ENCODE assay signal across 18 mouse cellular contexts in the genomic region with DNA sequence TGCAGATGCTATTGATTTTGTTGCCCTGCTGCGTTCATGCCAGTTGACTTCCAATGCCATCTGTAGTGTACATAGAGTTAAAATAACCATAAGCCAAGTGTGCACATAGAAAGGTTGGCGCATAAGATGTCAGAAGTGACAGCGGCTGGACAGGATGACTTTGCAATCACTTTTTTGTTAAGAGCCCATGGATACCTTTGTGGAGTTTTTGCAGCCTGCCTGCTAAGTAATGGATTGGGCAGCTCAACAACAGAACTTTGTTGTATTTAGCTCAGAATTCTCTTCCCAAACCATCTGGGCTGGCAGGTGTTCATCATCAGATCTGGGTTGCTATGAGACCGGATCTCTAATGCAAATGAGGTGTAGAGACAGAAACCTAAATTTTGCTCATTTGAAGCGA.
A peak's percentile ranks its signal among the peaks of the same experiment; 100 is the strongest.
DNase-seq lines count a peak whose midpoint lies in the region; ATAC-seq lines count a peak whose summit lies in the region.
"Had no signal": no experiment of that assay in that cellular context is flagged by ENCODE, and none has a peak within 500 bp of the region (broad histone marks: within the 10 kb centered on the region; RNA-seq: fewer than 3 reads in every experiment).

No protein-coding gene starts in this region.

- 82% methylated on average over 5 of the region's 5 CpGs for WGBS in midbrain, embryonic 14.5 days
- WGBS in midbrain, embryonic 13.5 days, result 87% methylated on average over 5 of the region's 5 CpGs
- WGBS in liver, embryonic 12.5 days (ENCODE audit: insufficient replicate concordance), result 76% methylated on average over 5 of the region's 5 CpGs

- no peaks in the 10 kb centered on the region for H3K4me1 ChIP-seq in midbrain, embryonic 14.5 days (ENCODE audit: control insufficient read depth, insufficient read depth, low read length)
- H3K4me1 ChIP-seq in midbrain, embryonic 13.5 days (replicated peaks), result no peaks in the 10 kb centered on the region
- no peaks in the 10 kb centered on the region for H3K4me1 ChIP-seq in liver, embryonic 12.5 days
- H3K4me1 ChIP-seq: embryonic facial prominence, embryonic 13.5 days; heart, embryonic 15.5 days; liver, embryonic 15.5 days had no signal

- no peaks in the 10 kb centered on the region for H3K36me3 ChIP-seq in midbrain, embryonic 14.5 days (ENCODE audit: control insufficient read depth, insufficient read depth, low read length)
- H3K36me3 ChIP-seq in midbrain, embryonic 13.5 days, result no peaks in the 10 kb centered on the region
- no peaks in the 10 kb centered on the region for H3K36me3 ChIP-seq in liver, embryonic 12.5 days
- H3K36me3 ChIP-seq: embryonic facial prominence, embryonic 13.5 days; heart, embryonic 15.5 days; liver, embryonic 15.5 days had no signal

- H3K27ac ChIP-seq in midbrain, embryonic 14.5 days (replicated peaks; ENCODE audit: low read depth, low read length), result no peak overlapping the region
- H3K27ac ChIP-seq in midbrain, embryonic 13.5 days, result no peak overlapping the region
- no peak overlapping the region for H3K27ac ChIP-seq in liver, embryonic 12.5 days
- H3K27ac ChIP-seq: embryonic facial prominence, embryonic 13.5 days; heart, embryonic 15.5 days; liver, embryonic 15.5 days; macrophage had no signal

- no peak for ATAC-seq in midbrain, embryonic 14.5 days (ENCODE audit: low FRiP score, low TSS enrichment)
- ATAC-seq in midbrain, embryonic 13.5 days, result no peak
- no peak for ATAC-seq in liver, embryonic 12.5 days
- ATAC-seq: inflammation-experienced regulatory T-cells, adult 6 months; Patski had no signal

- H3K4me3 ChIP-seq in midbrain, embryonic 14.5 days (replicated peaks; ENCODE audit: low read depth, low read length), result no peak overlapping the region
- H3K4me3 ChIP-seq in midbrain, embryonic 13.5 days (replicated peaks), result no peak overlapping the region
- H3K4me3 ChIP-seq in liver, embryonic 12.5 days, result no peak overlapping the region
- H3K4me3 ChIP-seq: embryonic facial prominence, embryonic 13.5 days; heart, embryonic 15.5 days; liver, embryonic 15.5 days had no signal

- DNase-seq in midbrain, embryonic 14.5 days, result peak; percentile 18
- peak; percentile 74 to 91 for DNase-seq in layer of hippocampus, adult 18-20 months (ENCODE audit: low spot score in 2 of 2)
- peak; percentile 26 to 74 for DNase-seq in left cerebral cortex, adult 9 months (ENCODE audit: low spot score in 2 of 2)
- DNase-seq in telencephalon, adult 2 months (ENCODE audit: low read depth, low spot score), result peak; percentile 82
- DNase-seq in gastrocnemius, postnatal 10 days, result no peak
- DNase-seq in testis, postnatal 10 days (ENCODE audit: low spot score), result no peak
- DNase-seq: adrenal gland, adult 8-10 months; gastrocnemius, postnatal 25 days; kidney, postnatal 4 days had no signal

- H3K4me2 ChIP-seq in midbrain, embryonic 14.5 days (ENCODE audit: low read length), result no peak overlapping the region
- no peak overlapping the region for H3K4me2 ChIP-seq in midbrain, embryonic 13.5 days (replicated peaks)
- no peak overlapping the region for H3K4me2 ChIP-seq in liver, embryonic 12.5 days
- H3K4me2 ChIP-seq: embryonic facial prominence, embryonic 13.5 days; heart, embryonic 15.5 days; liver, embryonic 15.5 days had no signal

- H3K27me3 ChIP-seq in midbrain, embryonic 14.5 days (ENCODE audit: control insufficient read depth, insufficient read depth, low read length), result no peaks in the 10 kb centered on the region
- no peaks in the 10 kb centered on the region for H3K27me3 ChIP-seq in midbrain, embryonic 13.5 days
- no peaks in the 10 kb centered on the region for H3K27me3 ChIP-seq in liver, embryonic 12.5 days (replicated peaks)
- H3K27me3 ChIP-seq: CH12.LX; embryonic facial prominence, embryonic 13.5 days; heart, embryonic 15.5 days; liver, embryonic 15.5 days; Patski had no signal

- no peak overlapping the region for H3K9ac ChIP-seq in midbrain, embryonic 14.5 days (replicated peaks; ENCODE audit: low read length)
- H3K9ac ChIP-seq in midbrain, embryonic 13.5 days (replicated peaks), result no peak overlapping the region
- no peak overlapping the region for H3K9ac ChIP-seq in liver, embryonic 12.5 days
- H3K9ac ChIP-seq: embryonic facial prominence, embryonic 13.5 days; heart, embryonic 15.5 days; liver, embryonic 15.5 days had no signal

- no peaks in the 10 kb centered on the region for H3K9me3 ChIP-seq in midbrain, embryonic 14.5 days (ENCODE audit: control insufficient read depth, low read length)
- H3K9me3 ChIP-seq in midbrain, embryonic 13.5 days, result no peaks in the 10 kb centered on the region
- no peaks in the 10 kb centered on the region for H3K9me3 ChIP-seq in liver, embryonic 12.5 days (replicated peaks)
- H3K9me3 ChIP-seq: embryonic facial prominence, embryonic 13.5 days; heart, embryonic 15.5 days; liver, embryonic 15.5 days had no signal

Comparison
In these comparisons a context has a peak if more than half of its experiments do, and no peak if none do; other contexts are left out.
1. DNase-seq: peak in midbrain, embryonic 14.5 days (single experiment), layer of hippocampus, adult 18-20 months (2 of 2), left cerebral cortex, adult 9 months (2 of 2) and telencephalon, adult 2 months (single experiment); none in gastrocnemius, postnatal 10 days (single experiment) and testis, postnatal 10 days (single experiment).